Mouse (Mus musculus) lung, adult 2 months (tissue): ENCODE data around the gene BC003965. TPM values are rescaled to one million over a fixed set of nuclear protein-coding genes. Genes with fewer than 3 reads are reported as not detected.

Experiments used
- DNase-seq: peaks from one replicate; pipeline ENCODE4 v3.0.0; 2022
- H3K4me1 ChIP-seq: fragments of 200-500 bp; 2 replicates; pipeline ENCODE4 v1.6.1; 2011; ENCODE audit warnings: low read length; ENCODE audit not compliant: control insufficient read depth, insufficient read depth
- H3K4me3 ChIP-seq: fragments of 200-500 bp; replicated peaks from 2 replicates; pipeline ENCODE3; 2011; ENCODE audit warnings: low read depth, mild to moderate bottlenecking, control low read depth, low read length; ENCODE audit errors: extremely low read depth
- CTCF ChIP-seq: fragments of 200-500 bp; IDR thresholded peaks from 2 replicates; pipeline ENCODE4 v1.5.1; 2011; ENCODE audit warnings: mild to moderate bottlenecking, low read length, control low read depth; ENCODE audit not compliant: insufficient read depth
- POLR2A ChIP-seq: fragments of 200-500 bp; IDR thresholded peaks from 2 replicates; pipeline ENCODE4 v1.6.1; 2011; ENCODE audit warnings: low read depth, mild to moderate bottlenecking, control low read depth, low read length, borderline replicate concordance; ENCODE audit errors: extremely low read depth
- WGBS: fragments of 180-500 bp; shearing (Covaris S2); methylation state at CpG from one replicate; pipeline ENCODE4 v1.1.7; 2018; 5-methylcytosine and 5-hydroxymethylcytosine counted together
- polyA plus RNA-seq: library from polyadenylated mRNA; depleted of rRNA; stranded (reverse); fragments of >200 nt; gene quantifications from 2 replicates; pipeline ENCODE4 v1.2.3, GENCODE M21; 2012

The BC003965 gene
- polyA plus RNA-seq, 1 experiment: 10.2 TPM

DNA sequence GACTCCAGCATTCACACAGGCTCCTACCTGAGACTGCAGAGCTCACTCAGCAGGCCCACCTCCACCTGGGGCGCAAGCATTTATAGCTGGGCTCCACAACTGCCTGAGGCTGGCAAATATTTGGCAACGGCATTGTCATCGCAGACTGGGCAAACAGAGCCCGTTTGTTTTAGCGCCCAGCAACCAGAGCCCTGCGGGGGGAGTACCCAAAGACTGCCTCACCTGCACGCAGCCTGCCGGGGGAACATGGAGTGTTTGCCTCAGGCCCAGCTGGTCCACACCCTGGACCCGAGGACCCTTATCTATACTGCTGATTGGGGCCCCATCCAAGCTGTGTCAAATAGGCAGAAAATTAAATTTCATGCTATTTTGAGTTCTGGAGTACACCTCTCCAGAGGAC is 8.9 kb upstream of the BC003965 start, which contains the start of gene Gm38655:
Gm38655 (minus strand) TSS at position 61 of the 400 bp plus-strand sequence.
- no peak for TF ChIP-seq CTCF
- TF ChIP-seq POLR2A: no peak; the same call in 1 of the 2 replicates
- Histone ChIP-seq H3K4me1 (no peaks in the 10 kb centered on the region), H3K4me3 (no peak within 1 kb of the TSS)
- WGBS: 56% methylated on average over 9 of the region's 9 CpGs
- DNase-seq: peak; percentile 43

DNA sequence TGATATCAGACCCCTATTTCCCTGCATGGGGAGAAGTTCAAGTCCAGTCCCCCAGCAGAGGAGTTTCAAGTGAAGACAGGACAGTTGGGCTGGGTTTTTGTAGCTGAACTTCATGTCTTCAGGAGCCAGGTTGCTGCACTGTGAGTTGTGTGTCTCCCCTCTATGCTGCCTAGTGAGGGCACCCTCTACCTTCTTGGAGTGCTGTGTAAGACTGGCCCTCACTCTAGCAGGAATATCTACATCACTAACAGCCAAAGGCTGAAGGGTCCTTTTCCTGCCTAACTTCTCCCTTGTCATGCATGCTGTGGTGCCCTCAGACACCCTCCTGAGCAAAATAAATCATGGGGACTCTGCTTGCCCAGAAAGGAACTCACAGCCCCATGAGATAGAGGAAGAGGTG is 1.1 kb upstream of the BC003965 start:
- DNase-seq: no peak
- Histone ChIP-seq H3K4me3 (no peak overlapping the region), H3K4me1 (peaks cover 5% of the 10 kb centered on the region)
- no peak for TF ChIP-seq POLR2A
- TF ChIP-seq CTCF: no peak

DNA sequence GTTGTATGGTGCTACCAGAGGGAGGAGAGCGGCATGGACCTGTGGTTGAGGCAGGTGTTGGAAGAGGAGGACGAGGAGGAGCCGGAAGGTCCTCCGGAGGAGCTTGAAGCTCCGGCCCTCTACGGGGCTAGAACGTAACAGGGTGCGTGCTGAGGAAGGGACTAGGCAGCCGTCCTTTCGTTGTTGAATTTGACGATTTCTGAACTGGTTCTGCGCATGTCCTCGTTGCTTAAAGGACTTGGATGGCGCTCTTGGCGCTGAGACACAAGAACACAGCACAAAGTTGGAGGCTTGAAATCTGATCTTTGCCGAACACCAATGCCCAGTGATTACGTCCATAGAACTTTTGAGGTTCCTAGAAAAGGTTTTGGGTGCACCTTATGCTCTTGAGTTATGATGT is 607 bp downstream of the BC003965 start:
- H3K4me1 ChIP-seq: peaks cover 8% of the 10 kb centered on the region
- WGBS: 7% methylated on average over 17 of the region's 17 CpGs
- TF ChIP-seq POLR2A: no peak
- TF ChIP-seq CTCF: no peak
- DNase-seq: no peak
- H3K4me3 ChIP-seq: peak overlapping the region; percentile 84

DNA sequence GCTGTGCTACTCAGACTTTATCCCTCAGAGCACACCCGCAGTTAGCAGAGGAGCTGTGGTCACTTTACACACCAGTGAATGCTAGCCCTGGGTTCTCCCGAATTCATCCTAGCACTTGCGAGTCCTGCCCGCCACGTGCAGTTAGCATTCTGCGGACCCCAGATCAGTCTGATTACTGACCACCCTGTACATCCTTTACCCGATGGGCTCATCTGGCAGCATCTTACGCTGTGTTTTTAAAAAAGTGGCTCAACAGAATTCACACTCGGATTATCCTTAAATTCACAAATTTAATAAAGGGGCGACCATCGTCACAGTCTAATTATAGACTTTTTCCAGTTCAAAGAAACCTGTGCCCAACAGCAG is 3.4 kb downstream of the BC003965 start:
- WGBS: 7% methylated on average over 11 of the region's 11 CpGs
- TF ChIP-seq POLR2A (no peak), CTCF (no peak)
- no peak for DNase-seq

DNA sequence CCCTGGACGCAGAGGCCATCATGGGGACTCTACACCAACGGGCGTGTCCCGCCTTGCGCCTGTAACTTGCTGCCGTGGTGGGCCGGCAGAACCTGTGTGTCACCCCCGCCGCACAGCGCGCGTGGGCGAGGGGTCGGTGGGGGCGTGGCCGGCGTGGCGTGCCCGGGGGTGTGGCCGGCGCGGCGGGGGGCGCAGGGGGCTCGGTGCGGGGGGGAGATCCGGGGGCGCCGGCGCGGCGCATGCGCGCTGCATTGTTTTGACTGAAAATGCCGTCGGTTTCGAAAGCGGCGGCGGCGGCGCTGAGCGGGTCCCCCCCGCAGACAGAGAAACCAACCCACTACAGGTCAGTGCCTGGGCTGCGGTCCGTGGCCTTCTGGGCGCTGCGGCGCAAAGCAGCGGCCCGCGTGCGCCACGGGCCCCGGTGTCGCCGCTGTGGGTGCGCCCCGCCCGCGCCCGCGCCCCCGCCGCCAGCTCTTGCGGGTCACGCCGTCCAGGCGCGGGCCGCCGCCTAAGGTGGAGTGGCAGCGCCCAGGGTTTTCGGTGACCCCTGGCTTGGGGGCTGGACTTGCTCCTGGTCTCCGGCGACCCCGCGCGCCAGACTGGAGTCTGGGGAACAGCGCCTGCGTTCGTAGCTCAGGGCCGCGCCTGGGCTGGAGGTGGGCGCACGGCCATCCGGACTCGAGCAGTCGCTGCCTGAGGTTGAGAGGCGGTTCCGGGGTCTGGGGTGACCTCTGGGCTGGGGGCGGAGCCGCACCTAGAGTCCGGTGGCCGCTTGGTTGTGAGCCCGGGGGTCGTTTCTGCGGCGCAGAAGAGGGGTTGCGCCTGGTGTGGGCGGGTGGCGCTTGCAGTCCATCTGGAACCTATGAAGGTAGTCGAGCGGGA is 4.0 kb downstream of the BC003965 start, which contains the start of gene Unkl:
Unkl (plus strand) TSS at position 248 of the 882 bp plus-strand sequence.
- Histone ChIP-seq H3K4me3 (peak within 1 kb of the TSS; percentile 87), H3K4me1 (peaks cover 8% of the 10 kb centered on the region)
- TF ChIP-seq POLR2A: 0 out of 2 replicates have a peak, but pooled peaks have one; percentile 4
- no peak for TF ChIP-seq CTCF
- peak; percentile 71 for DNase-seq
- under 1% methylated on average over 95 of the region's 104 CpGs for WGBS

More for the DNA sequence above, 3.4 kb downstream of the BC003965 start:
- Histone ChIP-seq H3K4me3 (peak overlapping the region; percentile 87), H3K4me1 (peaks cover 8% of the 10 kb centered on the region)

DNA sequence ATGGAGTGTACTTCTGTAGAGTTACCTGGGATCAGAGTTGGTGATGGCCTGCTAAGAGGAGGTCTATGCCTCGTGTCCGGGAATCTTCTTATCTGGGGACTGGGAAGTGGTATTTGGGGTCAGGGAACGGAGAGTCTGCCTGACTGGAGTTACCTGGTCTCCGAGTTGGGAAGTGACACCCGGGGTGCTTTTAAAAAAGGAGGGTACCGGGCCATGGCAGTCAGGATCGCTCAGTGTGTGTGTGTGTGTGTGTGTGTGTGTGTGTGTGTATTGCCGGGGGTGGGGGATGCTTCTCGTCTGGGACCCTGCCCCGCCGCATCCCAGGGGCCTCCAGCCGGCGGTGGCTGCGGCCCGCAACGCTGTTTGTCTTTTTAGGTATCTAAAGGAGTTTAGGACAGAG is 4.7 kb downstream of the BC003965 start:
- no peak for DNase-seq

DNA sequence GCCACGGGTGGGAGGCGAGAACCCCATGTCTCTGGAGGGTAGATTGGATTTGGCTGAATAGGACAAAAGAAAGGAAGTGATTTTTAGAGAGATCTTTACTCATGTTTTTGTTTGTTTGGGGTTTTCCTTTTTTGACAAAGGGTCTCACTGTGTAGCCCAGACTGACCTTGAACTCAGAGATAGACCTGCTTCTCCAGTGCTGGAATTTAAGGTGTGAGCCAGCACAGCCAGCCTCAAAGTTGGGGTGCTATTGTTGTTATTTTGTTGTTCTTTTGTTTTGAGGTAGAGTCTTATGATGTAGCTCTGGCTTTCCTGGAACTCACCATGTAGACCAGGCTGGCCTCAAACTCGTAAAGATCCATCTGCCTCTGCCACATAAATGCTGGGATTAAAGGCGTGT is 18.0 kb downstream of the BC003965 start:
- H3K4me1 ChIP-seq: no peaks in the 10 kb centered on the region
- no peak overlapping the region for H3K4me3 ChIP-seq
- no peak for DNase-seq
- no peak for TF ChIP-seq CTCF
- TF ChIP-seq POLR2A: no peak
- 94% methylated on average over 4 of the region's 4 CpGs for WGBS

More for the DNA sequence above, 4.7 kb downstream of the BC003965 start:
- 2% methylated on average over 14 of the region's 16 CpGs for WGBS
- Histone ChIP-seq H3K4me1 (peaks cover 8% of the 10 kb centered on the region), H3K4me3 (peak overlapping the region; percentile 87)
- TF ChIP-seq CTCF (no peak), POLR2A (no peak)

DNA sequence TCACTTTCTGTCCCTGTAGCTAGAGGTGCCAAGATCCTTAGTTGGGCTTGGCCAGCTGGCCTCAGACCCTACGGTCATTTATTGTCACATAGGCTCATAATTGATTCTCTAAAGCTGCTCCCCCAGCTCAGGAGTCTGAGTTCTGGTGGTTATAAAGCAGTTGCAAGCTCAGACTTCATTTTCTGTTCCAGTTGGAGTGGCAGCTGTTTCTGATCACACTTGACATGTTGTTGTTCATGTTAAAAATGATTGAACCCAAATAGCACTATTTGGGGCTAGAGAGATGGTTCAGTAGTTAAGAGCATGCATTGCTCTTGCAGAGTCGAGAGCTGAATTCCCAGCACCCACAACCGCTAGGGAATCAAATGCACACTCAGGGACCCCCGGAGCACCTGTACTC is 25.7 kb downstream of the BC003965 start:
- TF ChIP-seq POLR2A (no peak), CTCF (no peak)
- Histone ChIP-seq H3K4me1 (no peaks in the 10 kb centered on the region), H3K4me3 (no peak overlapping the region)
- WGBS: 79% methylated on average over 4 of the region's 4 CpGs
- DNase-seq: no peak

DNA sequence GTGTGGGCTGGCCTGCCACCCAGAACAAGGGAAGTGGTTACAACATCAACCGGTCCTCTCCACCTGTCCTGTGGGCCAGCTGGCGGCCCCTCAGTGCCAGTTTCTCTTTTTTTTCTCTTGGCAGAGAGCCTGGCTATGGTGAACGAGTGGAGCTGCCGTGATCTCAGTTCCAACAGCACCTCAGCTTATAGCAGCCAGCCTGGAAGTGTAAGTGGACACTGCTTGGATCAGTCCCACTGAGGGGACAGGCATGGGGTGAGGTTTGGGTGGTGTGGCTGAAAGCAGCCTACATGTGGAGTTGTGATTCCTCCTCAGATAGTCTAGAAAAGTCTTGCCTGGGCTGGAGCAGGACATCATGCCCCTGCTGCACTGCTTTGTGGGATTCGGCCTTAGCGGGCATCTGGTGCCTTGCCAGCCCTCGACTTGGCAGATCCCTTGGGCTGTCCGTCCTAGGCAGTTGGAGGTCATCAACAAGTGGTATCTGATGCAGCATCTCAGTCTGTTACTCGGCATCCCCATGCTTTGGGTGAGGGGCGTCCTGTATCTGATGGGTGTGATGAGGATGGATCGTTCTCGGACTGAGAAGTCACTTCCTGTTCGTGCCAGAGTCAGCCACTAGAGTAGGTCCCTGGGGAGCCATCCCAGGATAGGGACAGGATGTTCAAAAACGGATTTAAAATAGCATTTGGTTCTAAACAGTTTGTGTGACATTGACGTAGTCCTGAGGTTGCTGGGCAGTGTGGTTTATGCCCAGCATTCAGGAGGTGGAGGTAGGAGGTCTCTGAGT is 26.5 kb downstream of the BC003965 start:
- WGBS: 62% methylated on average over 15 of the region's 15 CpGs
- Histone ChIP-seq H3K4me3 (no peak overlapping the region), H3K4me1 (no peaks in the 10 kb centered on the region)
- no peak for DNase-seq
- TF ChIP-seq CTCF (no peak), POLR2A (no peak)

DNA sequence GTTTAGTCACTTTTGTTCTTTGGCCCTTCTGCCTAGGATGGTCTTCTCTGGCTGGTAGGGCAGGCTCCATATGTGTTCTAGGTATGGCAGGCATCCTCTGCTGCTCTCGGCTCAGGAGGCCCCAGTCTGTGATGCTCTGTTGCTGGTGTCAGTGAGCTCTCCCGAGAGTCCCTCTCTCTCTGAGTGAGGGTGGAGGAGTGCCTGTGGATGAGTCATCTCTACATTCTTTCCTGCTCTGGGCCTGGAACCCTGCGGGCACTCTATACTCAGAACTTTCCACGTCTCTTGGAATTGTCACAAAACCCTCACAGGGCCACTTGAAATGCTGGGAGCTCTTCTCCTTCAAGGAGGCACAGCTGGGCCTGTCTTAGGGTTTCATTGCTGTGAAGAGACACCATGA is 27.4 kb downstream of the BC003965 start:
- 63% methylated on average over 4 of the region's 4 CpGs for WGBS
- TF ChIP-seq CTCF (no peak), POLR2A (no peak)
- Histone ChIP-seq H3K4me1 (no peaks in the 10 kb centered on the region), H3K4me3 (no peak overlapping the region)
- no peak for DNase-seq
